Mouse (Mus musculus): ENCODE data around the gene Ap3m1.

The Ap3m1 gene

DNA sequence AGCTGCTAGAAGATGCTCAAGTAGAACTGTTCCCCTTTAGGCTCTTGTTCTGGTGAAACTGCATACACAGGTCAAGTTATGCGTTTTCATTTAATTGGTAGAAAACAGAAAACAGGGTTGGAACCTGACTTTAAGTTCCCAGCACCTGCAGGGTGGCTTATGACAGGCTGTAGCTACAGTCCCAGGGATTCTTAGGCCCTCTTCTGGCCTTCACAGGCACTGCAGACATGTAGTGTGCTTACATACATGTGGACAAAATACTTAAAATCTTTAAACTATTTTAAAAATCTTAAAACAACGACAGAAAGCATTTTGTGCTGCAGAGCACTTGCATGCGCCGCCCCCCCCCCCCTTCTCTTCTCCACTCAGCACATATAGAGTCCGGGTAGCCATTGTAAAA, 17.3 kb upstream of the Ap3m1 start:
- DNase-seq (ENCODE audit: low read depth), result no peak

DNA sequence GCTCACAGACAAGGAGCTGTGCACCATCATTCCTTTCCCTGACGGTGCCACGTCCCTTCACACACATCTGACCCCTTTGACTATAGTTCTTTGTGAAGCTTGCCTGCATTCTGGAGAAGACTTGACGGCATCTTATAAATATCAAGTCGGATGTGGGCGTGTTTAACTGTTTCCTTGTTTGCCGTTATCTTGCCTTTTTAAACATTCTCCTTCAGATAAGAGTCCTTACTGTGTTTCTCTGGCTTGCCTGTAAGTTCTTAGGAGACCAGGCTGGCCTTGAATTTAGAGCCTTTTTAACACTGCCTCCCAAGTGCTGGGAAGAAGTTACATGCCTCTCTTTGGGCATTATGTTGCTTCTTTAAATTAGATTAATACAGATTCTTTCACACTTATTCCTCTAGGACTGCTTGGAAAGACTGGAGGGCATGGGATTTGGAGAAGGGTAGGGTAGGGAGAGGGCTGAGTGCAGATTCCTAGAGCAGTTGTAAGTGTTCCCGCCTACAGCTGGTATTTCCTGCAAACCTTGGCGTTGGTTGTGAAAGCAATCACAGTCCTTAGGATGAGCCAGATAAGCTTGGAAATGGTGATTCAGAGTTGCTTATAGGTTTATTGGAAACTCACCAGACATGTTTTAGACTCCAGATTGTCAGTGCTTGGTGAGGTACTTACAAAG, 13.3 kb upstream of the Ap3m1 start:
- no peak for DNase-seq (ENCODE audit: low read depth)

- DNase-seq (ENCODE audit: low read depth), result no peak
These were observed 12.0 kb upstream of the Ap3m1 start for GRCm38 (mm10) chr14:21064321-21064720.

- DNase-seq (ENCODE audit: low read depth), result no peak
These were observed 10.6 kb upstream of the Ap3m1 start for GRCm38 (mm10) chr14:21062766-21063513.

DNA sequence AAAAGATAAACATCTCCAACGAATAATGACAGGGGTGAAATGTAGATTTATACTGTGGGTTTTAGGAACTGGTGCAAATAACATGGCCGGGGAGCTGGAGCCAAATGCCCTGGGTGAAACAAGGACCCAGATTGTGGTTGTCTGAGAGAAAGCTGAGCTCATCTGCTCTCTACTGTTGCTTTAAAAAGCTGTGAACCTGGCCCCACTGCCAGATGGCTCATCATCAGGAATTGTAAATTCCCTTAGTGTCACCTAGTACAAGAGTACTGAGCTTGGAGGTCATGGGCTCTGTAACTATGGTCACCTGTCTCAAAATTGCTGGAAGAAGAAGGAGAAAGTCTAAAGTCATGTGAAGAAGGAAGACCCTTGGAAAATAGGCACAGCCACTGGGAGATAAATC, 6.7 kb upstream of the Ap3m1 start:
- no peak for DNase-seq (ENCODE audit: low read depth)

GRCm38 (mm10) chr14:21053586-21053985, 1.3 kb upstream of the Ap3m1 start:
- no peak for DNase-seq (ENCODE audit: low read depth)

DNA sequence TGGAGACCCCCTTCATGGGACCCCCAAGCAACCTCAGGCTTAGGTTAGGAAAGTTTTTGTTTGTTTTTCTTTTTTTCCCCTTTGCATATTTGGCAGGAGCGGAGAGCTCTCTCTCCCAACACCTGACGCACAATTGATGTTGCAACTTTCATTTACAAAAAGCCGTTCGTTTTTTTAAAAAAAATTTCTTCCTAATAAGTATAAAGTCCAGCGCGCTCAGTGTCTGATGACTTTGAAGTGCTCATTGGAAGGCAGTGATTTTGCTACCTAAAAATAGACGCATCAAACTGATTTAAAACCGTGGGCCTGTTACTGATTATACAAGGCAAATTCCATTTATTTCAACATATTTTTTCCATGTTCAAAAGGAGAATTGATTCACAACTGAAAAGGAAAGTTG, 843 bp upstream of the Ap3m1 start:
- no peak for DNase-seq (ENCODE audit: low read depth)

- DNase-seq (ENCODE audit: low read depth), result no peak
These were observed 448 bp upstream of the Ap3m1 start for GRCm38 (mm10) chr14:21052781-21053130.

DNA sequence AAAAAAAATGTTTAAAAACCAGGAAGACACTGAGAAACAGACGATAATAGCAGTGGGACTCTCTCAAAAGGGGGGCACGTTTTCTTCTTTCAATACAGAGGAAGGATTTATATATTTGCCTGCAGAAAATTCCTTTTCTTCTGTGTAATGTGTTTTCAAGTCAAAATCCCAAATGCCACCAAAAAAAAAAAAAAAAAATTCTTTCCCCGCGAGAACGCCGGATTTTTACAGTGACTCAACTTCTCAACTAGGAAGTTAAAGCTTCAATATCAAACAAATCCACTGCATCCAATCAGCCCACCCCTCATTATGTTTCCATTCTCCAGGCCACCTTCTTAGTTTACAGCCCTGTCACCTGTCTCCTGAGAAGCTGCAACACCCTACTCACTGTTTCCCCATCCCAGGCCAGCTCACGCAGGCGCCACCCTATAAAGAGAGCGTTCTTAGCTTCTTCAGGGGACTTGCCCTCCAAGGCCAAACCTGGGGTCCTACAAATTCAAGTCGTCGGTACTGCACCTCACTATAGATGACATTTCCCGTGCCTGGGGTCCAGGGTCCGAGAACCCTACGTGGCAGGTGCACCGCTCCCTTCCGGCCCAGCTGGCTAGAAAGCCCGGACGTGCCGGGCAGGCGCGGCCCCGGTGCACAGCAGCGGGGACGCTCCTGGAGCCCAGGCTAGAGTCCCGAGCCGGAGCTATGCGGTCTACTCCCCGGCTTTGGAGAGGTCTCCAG, 762 bp downstream of the Ap3m1 start:
- DNase-seq (ENCODE audit: low read depth), result no peak

DNA sequence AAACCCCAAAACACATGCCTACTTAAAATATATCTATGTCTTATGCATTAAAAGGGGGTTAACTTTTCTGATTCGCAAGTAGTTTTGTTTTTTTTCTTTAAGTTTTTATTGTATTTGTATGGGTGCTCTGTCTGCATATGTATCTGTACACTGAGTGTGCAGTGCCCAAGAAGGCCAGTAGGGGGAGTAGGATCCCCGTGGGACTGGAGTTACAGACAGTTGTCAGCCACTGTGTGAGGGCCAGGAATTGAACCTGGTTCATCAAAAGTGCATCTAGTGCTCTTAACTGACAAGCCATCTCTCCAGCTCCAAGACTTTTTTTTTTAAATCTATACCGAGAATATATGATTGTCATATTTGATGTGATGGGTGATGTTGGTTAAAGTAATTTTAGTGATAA, 1.6 kb downstream of the Ap3m1 start:
- no peak for DNase-seq (ENCODE audit: low read depth)

DNA sequence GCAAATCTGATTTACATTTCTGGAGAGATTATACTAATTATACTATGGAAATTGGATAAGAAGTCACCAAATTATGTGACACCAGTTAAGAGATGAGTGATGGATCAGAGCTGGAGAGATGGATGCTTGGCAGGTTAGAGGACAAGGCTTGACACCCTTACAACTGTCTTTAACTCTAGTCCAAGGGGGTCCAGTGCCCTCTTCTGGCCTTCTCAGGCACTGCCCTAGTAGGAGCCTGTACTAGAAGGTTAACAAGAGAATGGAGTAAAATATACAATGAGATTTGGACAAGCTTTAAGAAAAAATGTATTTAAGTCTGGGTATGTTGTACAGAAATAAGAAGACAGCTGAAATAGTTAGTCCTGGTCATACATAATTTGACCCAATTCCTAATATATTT, 3.4 kb downstream of the Ap3m1 start:
- DNase-seq (ENCODE audit: low read depth), result no peak

GRCm38 (mm10) chr14:21047840-21048239, 4.5 kb downstream of the Ap3m1 start:
- DNase-seq (ENCODE audit: low read depth), result no peak

GRCm38 (mm10) chr14:21039623-21040022, 12.7 kb downstream of the Ap3m1 start:
- no peak for DNase-seq (ENCODE audit: low read depth)

DNA sequence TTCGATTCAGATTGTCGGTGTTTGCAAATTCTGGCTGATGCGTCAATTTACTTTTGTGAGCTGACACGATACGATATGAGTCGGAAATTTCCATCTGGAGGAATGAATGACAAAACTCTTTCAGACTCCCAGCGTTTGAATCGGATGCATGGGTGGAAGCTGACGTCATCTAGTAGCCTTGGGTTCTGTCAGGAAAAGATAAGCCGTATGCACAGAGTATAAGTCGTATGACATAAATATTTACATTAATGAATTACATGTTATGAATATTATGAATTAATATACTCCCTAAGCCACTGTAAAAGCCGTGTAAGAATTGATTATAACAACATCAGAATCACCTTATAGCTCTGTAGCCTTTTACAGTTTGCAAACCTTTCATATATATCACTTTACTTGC, 13.2 kb downstream of the Ap3m1 start:
- DNase-seq (ENCODE audit: low read depth), result no peak

DNA sequence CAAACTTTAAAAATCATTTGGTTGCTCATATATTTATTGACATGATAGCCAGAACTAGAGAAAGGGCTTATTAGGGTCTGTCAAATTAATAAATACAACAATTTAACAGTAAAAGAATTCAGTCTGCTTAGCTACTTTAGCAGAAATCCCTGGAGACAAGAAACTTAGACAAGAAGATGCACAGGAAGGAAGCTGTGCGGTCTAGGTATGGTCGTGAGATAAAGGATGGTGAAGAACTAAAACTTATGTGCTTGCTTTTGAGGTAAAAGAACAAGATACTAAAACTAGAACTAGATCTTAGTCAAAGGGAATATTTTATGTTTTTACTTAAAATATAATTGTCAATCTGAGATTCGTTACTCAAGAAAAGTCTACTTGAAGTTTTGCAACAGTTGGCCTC, 17.5 kb downstream of the Ap3m1 start:
- no peak for DNase-seq (ENCODE audit: low read depth)

- no peak for DNase-seq (ENCODE audit: low read depth)
These were observed 18.0 kb downstream of the Ap3m1 start for GRCm38 (mm10) chr14:21034271-21034670.

GRCm38 (mm10) chr14:21031783-21032511, 20.4 kb downstream of the Ap3m1 start:
- DNase-seq (ENCODE audit: low read depth), result no peak

- DNase-seq (ENCODE audit: low read depth), result no peak
These were observed 23.2 kb downstream of the Ap3m1 start for GRCm38 (mm10) chr14:21029025-21029659.

GRCm38 (mm10) chr14:21027542-21027941, 24.8 kb downstream of the Ap3m1 start:
- DNase-seq (ENCODE audit: low read depth), result no peak

DNA sequence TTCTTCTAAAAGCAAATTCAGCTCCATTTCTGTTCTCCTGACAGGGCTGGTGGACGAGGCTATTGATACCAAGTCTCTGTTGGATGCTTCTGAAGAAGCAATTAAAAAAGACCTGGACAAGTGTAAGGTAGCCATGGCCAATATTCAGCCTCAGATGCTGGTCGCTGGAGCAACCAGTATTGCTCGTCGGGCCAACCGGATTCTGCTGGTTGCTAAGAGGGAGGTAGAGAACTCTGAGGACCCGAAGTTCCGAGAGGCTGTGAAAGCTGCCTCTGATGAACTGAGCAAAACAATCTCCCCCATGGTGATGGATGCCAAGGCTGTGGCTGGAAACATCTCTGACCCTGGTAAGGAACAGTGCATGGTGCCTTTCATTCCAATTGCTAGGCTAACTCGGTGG, 31.9 kb downstream of the Ap3m1 start:
- no peak for DNase-seq (ENCODE audit: low read depth)

DNA sequence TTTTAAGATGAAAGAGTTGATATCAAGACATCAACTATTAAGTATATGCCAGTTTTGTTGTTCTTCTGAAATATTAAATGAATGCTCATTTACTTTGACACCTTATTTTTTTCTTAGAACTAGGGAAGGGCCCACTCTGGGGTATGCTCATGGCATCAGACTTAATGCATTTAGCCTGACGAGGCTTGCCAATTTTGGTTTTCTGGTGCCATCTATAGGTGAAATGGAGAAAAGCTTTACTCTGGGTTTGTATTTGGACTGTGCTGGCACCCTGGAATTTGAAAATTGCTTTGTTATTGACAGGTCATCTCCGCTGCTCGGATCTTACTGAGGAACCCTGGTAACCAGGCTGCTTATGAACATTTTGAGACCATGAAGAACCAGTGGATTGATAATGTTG, 33.3 kb downstream of the Ap3m1 start:
- DNase-seq (ENCODE audit: low read depth), result no peak

DNA sequence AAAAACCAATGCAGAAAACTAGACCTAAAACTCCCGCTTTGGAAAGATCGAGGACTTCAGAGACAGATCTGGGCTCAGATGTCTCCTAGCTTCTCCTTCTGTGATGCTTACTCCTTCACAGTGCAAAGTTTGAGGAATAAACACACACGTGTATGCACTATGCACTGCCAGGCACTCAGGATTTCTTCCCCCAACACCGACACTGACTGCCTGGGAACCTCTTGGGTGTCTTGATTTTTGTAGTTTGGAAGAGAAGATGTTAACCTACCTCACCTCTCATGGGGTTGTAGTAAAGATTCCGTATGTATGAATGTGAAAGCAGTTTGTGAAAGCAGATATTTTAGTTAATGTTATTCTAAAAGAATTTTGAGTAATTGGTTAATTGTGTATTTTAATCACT, 34.4 kb downstream of the Ap3m1 start:
- no peak for DNase-seq (ENCODE audit: low read depth)
